In the genomic region with DNA sequence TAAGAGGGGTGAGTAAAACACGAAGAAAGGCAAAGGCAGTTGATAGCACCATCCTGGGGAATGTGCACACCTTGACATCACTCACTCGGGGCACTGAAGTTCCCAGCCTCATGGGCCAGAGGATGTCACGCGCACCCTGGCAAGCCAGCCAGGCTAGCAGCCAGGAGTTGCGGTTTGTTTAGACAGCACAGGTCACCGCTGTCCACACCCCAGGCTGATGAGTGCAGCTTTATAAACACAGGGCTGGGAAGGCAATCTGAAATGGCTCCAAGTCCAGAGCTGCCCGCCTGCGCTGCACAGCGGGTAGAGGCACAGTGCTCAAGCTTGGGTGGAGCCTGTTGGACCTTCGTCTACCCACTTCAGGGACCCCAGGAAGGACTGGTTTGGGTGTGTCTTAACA, we compare ENCODE assay signal across 10 mouse cellular contexts.
DNase-seq lines count a peak whose midpoint lies in the region; ATAC-seq and TF ChIP-seq lines count a peak whose summit lies in the region.
"Had no signal": no experiment of that assay in that cellular context is flagged by ENCODE, and none has a peak within 500 bp of the region (broad histone marks: within the 10 kb centered on the region; RNA-seq: fewer than 3 reads in every experiment).

No protein-coding gene starts in this region.

- H3K9me3 ChIP-seq in lung, postnatal 0 days (ENCODE audit: low read length) = no peaks in the 10 kb centered on the region
- H3K9me3 ChIP-seq in midbrain, embryonic 14.5 days (ENCODE audit: control insufficient read depth, low read length) = no peaks in the 10 kb centered on the region
- no peaks in the 10 kb centered on the region for H3K9me3 ChIP-seq in midbrain, embryonic 13.5 days
- H3K9me3 ChIP-seq: embryonic facial prominence, embryonic 12.5 days had no signal

- peak; percentile 66 for ATAC-seq in Patski
- peak; percentile 61 for ATAC-seq in lung, postnatal 0 days
- no peak for ATAC-seq in midbrain, embryonic 14.5 days (ENCODE audit: low FRiP score, low TSS enrichment)
- ATAC-seq in megakaryocyte-erythroid progenitor cell, adult 5-6 weeks (replicated peaks; ENCODE audit: low FRiP score, low TSS enrichment, poor library complexity, severe bottlenecking) = no peak
- ATAC-seq in midbrain, embryonic 13.5 days = no peak

- H3K9ac ChIP-seq in lung, postnatal 0 days (replicated peaks; ENCODE audit: low read depth) = no peak overlapping the region
- no peak overlapping the region for H3K9ac ChIP-seq in midbrain, embryonic 14.5 days (replicated peaks; ENCODE audit: low read length)
- H3K9ac ChIP-seq in midbrain, embryonic 13.5 days (replicated peaks) = no peak overlapping the region
- H3K9ac ChIP-seq: embryonic facial prominence, embryonic 12.5 days had no signal

- H3K4me3 ChIP-seq in lung, postnatal 0 days (ENCODE audit: low read depth, low read length) = no peak overlapping the region
- H3K4me3 ChIP-seq in midbrain, embryonic 14.5 days (replicated peaks; ENCODE audit: low read depth, low read length) = no peak overlapping the region
- no peak overlapping the region for H3K4me3 ChIP-seq in midbrain, embryonic 13.5 days (replicated peaks)
- H3K4me3 ChIP-seq: embryonic facial prominence, embryonic 12.5 days had no signal

- H3K27me3 ChIP-seq in Patski = no peaks in the 10 kb centered on the region
- H3K27me3 ChIP-seq in lung, postnatal 0 days (replicated peaks; ENCODE audit: insufficient read depth, low read length) = no peaks in the 10 kb centered on the region
- no peaks in the 10 kb centered on the region; the same call in 1 of the 2 replicates for H3K27me3 ChIP-seq in midbrain, embryonic 14.5 days (ENCODE audit: control insufficient read depth, insufficient read depth, low read length)
- H3K27me3 ChIP-seq in midbrain, embryonic 13.5 days = peaks cover 14% of the 10 kb centered on the region; the same call in 1 of the 2 replicates

- H3K27ac ChIP-seq in lung, postnatal 0 days (ENCODE audit: low read length) = no peak overlapping the region
- H3K27ac ChIP-seq in midbrain, embryonic 14.5 days (replicated peaks; ENCODE audit: low read depth, low read length) = no peak overlapping the region
- no peak overlapping the region for H3K27ac ChIP-seq in midbrain, embryonic 13.5 days
- H3K27ac ChIP-seq: embryonic facial prominence, embryonic 12.5 days had no signal

- no peaks in the 10 kb centered on the region for H3K36me3 ChIP-seq in lung, postnatal 0 days (ENCODE audit: insufficient read depth, low read length)
- no peaks in the 10 kb centered on the region for H3K36me3 ChIP-seq in midbrain, embryonic 14.5 days (ENCODE audit: control insufficient read depth, insufficient read depth, low read length)
- no peaks in the 10 kb centered on the region for H3K36me3 ChIP-seq in midbrain, embryonic 13.5 days
- H3K36me3 ChIP-seq: embryonic facial prominence, embryonic 12.5 days had no signal

- no peak for TF ChIP-seq EP300 in lung, postnatal 0 days (IDR thresholded peaks at IDR 0.05)

- intact Hi-C loops in gastrocnemius, postnatal 14 days (cut with DNase I; ENCODE audit: low total_unique reads) = no loop called here

- H3K4me1 ChIP-seq in lung, postnatal 0 days (ENCODE audit: insufficient read depth, low read depth, low read length) = no peaks in the 10 kb centered on the region
- no peaks in the 10 kb centered on the region for H3K4me1 ChIP-seq in midbrain, embryonic 14.5 days (ENCODE audit: control insufficient read depth, insufficient read depth, low read length)
- H3K4me1 ChIP-seq in midbrain, embryonic 13.5 days (replicated peaks) = no peaks in the 10 kb centered on the region; the same call in 1 of the 2 replicates
- H3K4me1 ChIP-seq: embryonic facial prominence, embryonic 12.5 days had no signal

- in situ Hi-C loops in Patski (cut with MboI; ENCODE audit: low pct_unique_long_range_greater_than_20kb) = no loop called here

- peak; percentile 52 for DNase-seq in gastrocnemius, adult 18-20 months (ENCODE audit: low spot score)
- no peak for DNase-seq in gastrocnemius, postnatal 14 days
- no peak for DNase-seq in Patski (ENCODE audit: low read depth, low spot score)
- peak; percentile 62 for DNase-seq in heart, postnatal 4 days
- DNase-seq in lung, postnatal 0 days (ENCODE audit: low spot score) = peak; percentile 42
- DNase-seq in midbrain, embryonic 14.5 days = no peak
- DNase-seq: layer of hippocampus, adult 9-11 months had no signal

- CTCF ChIA-PET in Patski (lab: Charles Lee) = no interaction called here

- H3K4me2 ChIP-seq in lung, postnatal 0 days (replicated peaks; ENCODE audit: low read depth, low read length) = no peak overlapping the region
- H3K4me2 ChIP-seq in midbrain, embryonic 14.5 days (ENCODE audit: low read length) = no peak overlapping the region
- no peak overlapping the region for H3K4me2 ChIP-seq in midbrain, embryonic 13.5 days (replicated peaks)
- H3K4me2 ChIP-seq: embryonic facial prominence, embryonic 12.5 days had no signal

- WGBS in lung, postnatal 0 days = 22% methylated on average over 10 of the region's 10 CpGs
- WGBS in midbrain, embryonic 14.5 days = 83% methylated on average over 10 of the region's 10 CpGs
- 75% methylated on average over 10 of the region's 10 CpGs for WGBS in midbrain, embryonic 13.5 days

- POLR2A ChIA-PET in Patski (lab: Charles Lee) = interaction anchor here (0.5 to 0.6 kb wide), 2 partner anchors 9 to 213 kb away, joined by 3 read pairs; no protein-coding TSS in a partner anchor

- TF ChIP-seq CTCF in Patski (IDR thresholded peaks at IDR 0.05) = no peak
- TF ChIP-seq CTCF in lung, postnatal 0 days (IDR thresholded peaks at IDR 0.05) = no peak

Comparison
In these comparisons a context has a peak if more than half of its experiments do, and no peak if none do; other contexts are left out.
1. DNase-seq: peak in gastrocnemius, adult 18-20 months (single experiment), heart, postnatal 4 days (single experiment) and lung, postnatal 0 days (single experiment); none in gastrocnemius, postnatal 14 days (single experiment), Patski (single experiment) and midbrain, embryonic 14.5 days (single experiment).
2. ATAC-seq: peak in Patski (single experiment) and lung, postnatal 0 days (single experiment); none in midbrain, embryonic 14.5 days (single experiment), megakaryocyte-erythroid progenitor cell, adult 5-6 weeks (single experiment) and midbrain, embryonic 13.5 days (single experiment).